8 mouse cellular contexts compared by ENCODE assay signal in the genomic region with DNA sequence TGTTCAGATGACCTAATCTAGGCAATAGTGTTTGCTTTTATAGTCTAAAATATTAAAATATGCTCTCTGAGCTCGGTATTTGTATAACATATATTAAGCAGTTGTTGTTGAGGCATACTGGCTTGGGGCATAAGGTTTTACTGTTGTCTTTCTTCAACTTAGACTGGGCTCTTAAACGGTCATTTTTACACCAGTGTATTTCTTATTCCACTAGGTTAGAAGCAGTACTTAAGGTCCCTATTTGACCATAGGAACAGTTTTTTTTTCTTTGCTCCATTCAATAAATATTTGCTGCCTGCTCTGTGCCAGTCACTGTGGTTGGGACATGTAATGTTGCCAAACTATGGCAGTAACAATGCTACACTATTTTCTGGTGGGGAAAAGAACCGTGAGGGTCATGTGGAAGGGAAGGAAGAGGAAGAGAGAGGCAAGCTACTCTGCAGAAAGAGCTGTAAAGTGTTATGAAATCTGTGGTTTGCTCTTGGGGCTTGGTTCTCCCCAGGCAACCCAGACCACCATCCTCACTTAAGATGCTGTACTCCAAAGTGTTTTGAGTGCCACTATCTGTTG. TPM values are rescaled to one million over a fixed set of nuclear protein-coding genes. Genes with fewer than 3 reads are reported as not detected.
DNase-seq lines count a peak whose midpoint lies in the region; ATAC-seq and TF ChIP-seq lines count a peak whose summit lies in the region.

No protein-coding gene starts in this region.

- peaks cover 46% of the 10 kb centered on the region for H3K4me1 ChIP-seq in bone marrow macrophage, adult 2 months (ENCODE audit: control insufficient read depth, insufficient read depth, low read length)
- peaks cover 19% of the 10 kb centered on the region for H3K4me1 ChIP-seq in embryonic facial prominence, embryonic 12.5 days
- H3K4me1 ChIP-seq in hindbrain, postnatal 0 days (ENCODE audit: insufficient read depth, low read length), result peaks cover 25% of the 10 kb centered on the region
- peaks cover 41% of the 10 kb centered on the region for H3K4me1 ChIP-seq in midbrain, embryonic 10.5 days

- no peaks in the 10 kb centered on the region for H3K27me3 ChIP-seq in embryonic facial prominence, embryonic 12.5 days
- no peaks in the 10 kb centered on the region for H3K27me3 ChIP-seq in hindbrain, postnatal 0 days (ENCODE audit: insufficient read depth, low read length)
- H3K27me3 ChIP-seq in midbrain, embryonic 10.5 days (ENCODE audit: low read depth, poor library complexity, severe bottlenecking), result peaks cover 22% of the 10 kb centered on the region

- H3K9me3 ChIP-seq in embryonic facial prominence, embryonic 12.5 days, result no peaks in the 10 kb centered on the region
- H3K9me3 ChIP-seq in hindbrain, postnatal 0 days (ENCODE audit: low read length), result no peaks in the 10 kb centered on the region
- no peaks in the 10 kb centered on the region for H3K9me3 ChIP-seq in midbrain, embryonic 10.5 days (replicated peaks)

- H3K36me3 ChIP-seq in embryonic facial prominence, embryonic 12.5 days, result no peaks in the 10 kb centered on the region
- H3K36me3 ChIP-seq in hindbrain, postnatal 0 days (ENCODE audit: insufficient read depth, low read length), result no peaks in the 10 kb centered on the region
- H3K36me3 ChIP-seq in midbrain, embryonic 10.5 days, result no peaks in the 10 kb centered on the region

- DNase-seq in hindbrain, postnatal 0 days (ENCODE audit: low spot score), result no peak
- no peak for DNase-seq in midbrain, embryonic 10.5 days (ENCODE audit: low spot score)
- DNase-seq in embryo, embryonic 10.5 days (ENCODE audit: low spot score), result no peak
- DNase-seq in left cerebral cortex, adult 8-10 months (ENCODE audit: low spot score in 2 of 2), result no peak
- DNase-seq in left cerebral cortex, adult 9 months (ENCODE audit: low spot score in 2 of 2), result no peak
- DNase-seq in adrenal gland, adult 18-20 months (ENCODE audit: low spot score in 2 of 2), result no peak

- no peak for TF ChIP-seq CTCF in bone marrow macrophage, adult 2 months (IDR thresholded peaks at IDR 0.05; ENCODE audit: low read depth, low read length)
- no peak for TF ChIP-seq CTCF in hindbrain, postnatal 0 days (IDR thresholded peaks at IDR 0.05; ENCODE audit: low read depth)

- H3K9ac ChIP-seq in embryonic facial prominence, embryonic 12.5 days, result peak overlapping the region; percentile 96; the same call in 1 of the 2 replicates
- H3K9ac ChIP-seq in hindbrain, postnatal 0 days (replicated peaks; ENCODE audit: low read length), result peak overlapping the region; percentile 98

- peak overlapping the region; percentile 68 for H3K27ac ChIP-seq in bone marrow macrophage, adult 2 months (ENCODE audit: insufficient read depth, low read depth, low read length)
- no peak overlapping the region for H3K27ac ChIP-seq in embryonic facial prominence, embryonic 12.5 days
- H3K27ac ChIP-seq in hindbrain, postnatal 0 days, result peak overlapping the region; percentile 99; the same call in 1 of the 2 replicates
- peak overlapping the region; percentile 98 for H3K27ac ChIP-seq in midbrain, embryonic 10.5 days (replicated peaks)

- no peak for ATAC-seq in embryonic facial prominence, embryonic 12.5 days (ENCODE audit: insufficient number of reproducible peaks, insufficient read depth, low FRiP score, low TSS enrichment)
- no peak for ATAC-seq in hindbrain, postnatal 0 days

- H3K4me3 ChIP-seq in bone marrow macrophage, adult 2 months (ENCODE audit: insufficient read depth, low read length), result peak overlapping the region; percentile 87
- peak overlapping the region; percentile 95 for H3K4me3 ChIP-seq in embryonic facial prominence, embryonic 12.5 days
- peak overlapping the region; percentile 98 for H3K4me3 ChIP-seq in hindbrain, postnatal 0 days (ENCODE audit: low read length)
- peak overlapping the region; percentile 89 for H3K4me3 ChIP-seq in midbrain, embryonic 10.5 days

- no peak for TF ChIP-seq POLR2A in bone marrow macrophage, adult 2 months (IDR thresholded peaks at IDR 0.05; ENCODE audit: borderline replicate concordance, low read depth, low read length)

- 35% methylated on average over 3 of the region's 3 CpGs for WGBS in embryonic facial prominence, embryonic 12.5 days
- WGBS in hindbrain, postnatal 0 days, result 9% methylated on average over 3 of the region's 3 CpGs
- 58% methylated on average over 3 of the region's 3 CpGs for WGBS in midbrain, embryonic 10.5 days

- H3K4me2 ChIP-seq in embryonic facial prominence, embryonic 12.5 days (replicated peaks), result peak overlapping the region; percentile 61
- peak overlapping the region; percentile 78 for H3K4me2 ChIP-seq in hindbrain, postnatal 0 days (ENCODE audit: low read depth, low read length)

RNA-seq across cellular contexts. Expression of gene Rnf130, which starts 1.5 kb away (rescaled TPM):
- 504 and 635 TPM in 2 replicates for polyA plus RNA-seq in bone marrow macrophage, adult 2 months (2012; ENCODE audit: insufficient read depth, insufficient read length, missing spikeins)
- 85.6 and 88.5 TPM in 2 replicates for polyA plus RNA-seq in embryonic facial prominence, embryonic 12.5 days (2016; fragmentation: Nextera tagmentation; extraction: Ambion mirVana)
- total RNA-seq in hindbrain, postnatal 0 days (2014; rRNA removed), result 71.6 and 73.2 TPM in 2 replicates
- polyA plus RNA-seq in hindbrain, postnatal 0 days (2015; fragmentation: Nextera tagmentation; extraction: Ambion mirVana), result 60.6 and 64.7 TPM in 2 replicates
- 60.5 and 64.4 TPM in 2 replicates for polyA plus RNA-seq in midbrain, embryonic 10.5 days (2016; fragmentation: Nextera tagmentation; extraction: Ambion mirVana)
- total RNA-seq in left cerebral cortex, adult 8-10 months (2022), result 100 to 1,000 TPM in 3 of 4 experiments, 10 to 100 TPM in 1; 99.1 to 110 (median 102) TPM
- total RNA-seq in adrenal gland, adult 18-20 months (2021), result 100 to 1,000 TPM in 1 of 2 experiments, 10 to 100 TPM in 1; 99.5 to 105 TPM
